Mouse (Mus musculus): ENCODE measurements around the gene Slc17a7. TPM values are rescaled to one million over a fixed set of nuclear protein-coding genes. Genes with fewer than 3 reads are reported as not detected.
A peak's percentile ranks its signal among the peaks of the same experiment; 100 is the strongest.

Gene Slc17a7
- polyA plus RNA-seq, 1 experiment from 2014 or later, result 0.73 TPM

DNA sequence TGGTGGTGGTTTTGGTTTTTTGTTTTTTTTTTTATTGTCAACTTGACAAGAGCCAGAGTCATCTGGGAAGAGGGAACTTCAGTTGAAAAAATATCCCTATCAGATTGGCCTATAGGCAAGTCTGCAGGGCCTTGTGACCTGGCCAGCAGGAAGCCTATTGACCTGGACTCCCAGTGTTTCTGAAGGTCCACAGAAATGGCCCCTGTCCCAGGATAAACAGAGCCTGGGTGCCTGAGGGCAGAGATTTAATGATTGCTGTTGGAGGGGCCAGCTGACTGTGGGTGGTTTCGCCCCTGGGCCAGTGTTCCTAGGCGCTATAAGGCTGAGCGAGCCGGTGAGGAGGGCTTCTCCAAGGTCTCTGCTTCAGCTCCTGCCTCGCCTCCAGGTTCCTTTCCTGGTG lies 50.0 kb downstream of the Slc17a7 start:
- ATAC-seq (ENCODE audit: insufficient number of reproducible peaks, insufficient read depth, low FRiP score, low TSS enrichment), result no peak
- Histone ChIP-seq H3K27me3 (peaks cover 25% of the 10 kb centered on the region), H3K4me3 (no peak overlapping the region), H3K4me2 (replicated peaks) (no peak overlapping the region), H3K4me1 (peaks cover 24% of the 10 kb centered on the region), H3K9me3 (no peaks in the 10 kb centered on the region), H3K27ac (no peak overlapping the region), H3K36me3 (peaks cover 16% of the 10 kb centered on the region), H3K9ac (no peak overlapping the region)
- 51% methylated on average over 5 of the region's 5 CpGs for WGBS

DNA sequence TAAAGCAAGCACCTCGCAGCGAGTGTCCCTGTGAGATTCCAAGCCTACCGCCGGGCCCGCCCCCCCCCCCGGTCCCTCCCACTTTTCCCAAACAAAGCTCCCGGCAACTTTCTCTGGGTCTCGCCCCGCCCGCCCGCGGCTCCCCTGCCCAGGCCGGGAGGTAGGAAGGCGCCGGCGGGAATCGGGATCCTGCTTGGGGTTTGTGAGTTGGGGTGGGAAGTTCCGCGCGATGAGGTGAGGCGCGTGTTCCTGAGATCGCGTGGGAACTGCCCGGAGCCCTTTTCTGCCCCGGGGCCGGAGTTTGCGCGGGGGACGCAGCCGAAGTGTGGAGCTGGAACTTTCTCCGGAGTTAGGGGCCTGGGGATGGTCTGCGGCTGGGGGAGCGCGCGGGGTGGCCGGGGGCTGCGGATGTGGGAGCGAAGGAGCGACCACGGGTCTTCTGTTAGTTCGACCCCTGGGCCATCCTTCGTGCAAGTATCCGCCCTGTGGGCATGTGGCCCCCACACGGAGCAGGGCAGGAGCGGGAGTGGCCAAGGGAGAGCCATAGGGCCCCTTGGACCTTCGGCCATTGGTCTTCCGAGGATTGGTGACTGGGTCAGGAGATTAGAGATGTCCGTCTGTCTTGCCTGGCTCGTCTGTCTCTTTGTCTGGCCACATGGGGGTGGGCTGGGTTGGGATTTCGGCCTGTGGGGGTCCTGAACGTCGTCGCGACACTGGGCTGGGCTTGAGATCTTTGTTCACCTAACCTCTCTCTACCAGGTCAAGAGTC lies 52.1 kb downstream of the Slc17a7 start, which contains the start of gene Tead2:
Gene Tead2, plus strand, starts transcription at position 81 of the 769 bp plus-strand sequence.
- H3K36me3 ChIP-seq, result peaks cover 38% of the 10 kb centered on the region
- peak within 1 kb of the TSS; percentile 98 for H3K27ac ChIP-seq
- H3K4me3 ChIP-seq, result peak within 1 kb of the TSS; percentile 86
- under 1% methylated on average over 54 of the region's 55 CpGs for WGBS
- peaks cover 29% of the 10 kb centered on the region for H3K4me1 ChIP-seq
- H3K9me3 ChIP-seq, result no peaks in the 10 kb centered on the region
- peak within 1 kb of the TSS; percentile 93 for H3K4me2 ChIP-seq (replicated peaks)
- H3K9ac ChIP-seq, result peak within 1 kb of the TSS; percentile 99
- peak; percentile 25; the same call in 1 of the 2 replicates for ATAC-seq (ENCODE audit: insufficient number of reproducible peaks, insufficient read depth, low FRiP score, low TSS enrichment)
- peaks cover 15% of the 10 kb centered on the region for H3K27me3 ChIP-seq

DNA sequence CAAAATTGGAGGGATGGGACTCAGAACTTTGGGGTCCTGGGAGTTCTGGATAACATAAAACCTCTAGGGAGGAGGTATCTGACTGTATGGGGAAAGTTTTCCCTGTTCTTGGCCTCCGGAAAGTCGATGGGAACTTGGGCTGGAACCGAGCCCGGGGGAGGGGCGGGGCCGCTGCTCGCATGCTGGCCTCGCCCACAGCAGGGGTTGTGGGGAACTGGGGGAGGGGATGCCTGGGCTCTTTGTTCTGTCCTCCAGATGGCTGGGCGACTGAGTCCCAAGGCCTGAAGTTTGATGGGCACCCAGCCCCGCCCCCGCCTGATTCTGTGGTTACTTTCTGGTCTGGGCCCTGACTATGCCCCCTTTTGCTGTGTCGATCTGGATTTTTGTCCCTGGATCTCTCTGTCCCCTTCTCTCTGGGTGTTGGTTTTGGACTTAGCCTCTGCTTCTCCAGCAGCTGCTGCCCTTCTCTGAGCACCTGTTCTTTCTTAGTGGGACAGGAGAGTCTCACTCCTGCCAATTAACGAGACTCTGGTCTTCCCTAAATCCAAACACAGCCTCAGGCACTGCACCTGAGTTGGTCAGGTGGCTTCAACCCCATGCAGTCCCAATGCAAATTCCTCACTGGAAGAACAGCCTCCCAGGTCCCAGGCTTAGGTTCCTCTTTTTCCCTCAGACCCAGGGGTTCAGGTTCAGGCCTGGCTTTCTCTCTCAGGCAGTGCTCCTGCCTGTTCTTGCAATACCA lies 52.9 kb downstream of the Slc17a7 start:
- ATAC-seq (ENCODE audit: insufficient number of reproducible peaks, insufficient read depth, low FRiP score, low TSS enrichment), result peak; percentile 77
- H3K36me3 ChIP-seq, result peaks cover 45% of the 10 kb centered on the region
- peak overlapping the region; percentile 93 for H3K4me2 ChIP-seq (replicated peaks)
- peak overlapping the region; percentile 98 for H3K27ac ChIP-seq
- H3K27me3 ChIP-seq, result peaks cover 8% of the 10 kb centered on the region
- WGBS, result 3% methylated on average over 13 of the region's 13 CpGs
- peak overlapping the region; percentile 86 for H3K4me3 ChIP-seq
- H3K4me1 ChIP-seq, result peaks cover 29% of the 10 kb centered on the region
- no peaks in the 10 kb centered on the region for H3K9me3 ChIP-seq
- H3K9ac ChIP-seq, result peak overlapping the region; percentile 99

DNA sequence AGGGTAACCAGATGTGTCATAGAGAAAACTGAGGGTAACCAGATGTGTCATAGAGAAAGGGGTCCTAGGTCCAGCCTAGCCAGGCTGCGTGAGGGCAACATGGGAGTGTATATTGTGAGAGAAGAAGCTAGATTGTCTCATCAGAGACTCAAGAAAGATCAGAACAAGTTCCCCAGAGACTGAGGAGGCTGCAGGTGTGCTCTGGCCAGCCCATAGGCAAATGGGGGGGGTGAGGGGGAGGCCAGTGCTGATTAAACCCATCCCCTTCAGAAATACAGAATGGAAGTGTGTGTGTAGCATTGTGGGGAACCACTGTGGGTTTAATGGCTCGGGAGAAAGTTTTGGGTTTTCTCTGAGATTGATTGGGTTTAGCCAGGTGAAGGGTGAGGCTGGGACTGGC lies 57.9 kb downstream of the Slc17a7 start:
- Histone ChIP-seq H3K9me3 (no peaks in the 10 kb centered on the region), H3K36me3 (peaks cover 94% of the 10 kb centered on the region), H3K4me3 (no peak overlapping the region), H3K27me3 (no peaks in the 10 kb centered on the region), H3K4me2 (replicated peaks) (no peak overlapping the region), H3K9ac (no peak overlapping the region), H3K4me1 (peaks cover 23% of the 10 kb centered on the region), H3K27ac (no peak overlapping the region)
- WGBS, result 90% methylated on average over 2 of the region's 2 CpGs
- ATAC-seq (ENCODE audit: insufficient number of reproducible peaks, insufficient read depth, low FRiP score, low TSS enrichment), result no peak

DNA sequence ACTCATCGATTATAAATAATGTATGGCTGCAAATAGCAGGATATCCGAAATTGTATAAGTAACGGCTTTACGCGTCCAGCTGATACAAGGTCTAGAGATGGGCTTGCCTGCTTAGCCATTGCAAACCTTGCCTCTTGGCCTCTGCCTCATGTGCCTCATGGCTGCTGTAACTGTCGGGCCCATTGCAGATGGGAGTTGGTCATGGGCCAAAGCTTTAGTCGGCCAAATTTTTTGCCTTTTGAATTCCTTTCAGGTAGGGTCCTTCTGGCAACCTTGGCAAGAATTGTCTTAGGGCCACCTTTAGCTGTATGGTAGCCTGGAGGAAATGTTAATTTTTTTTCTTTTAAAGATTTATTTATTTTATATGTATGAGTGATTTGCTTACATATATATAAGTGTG lies 61.1 kb downstream of the Slc17a7 start:
- 95% methylated on average over 7 of the region's 7 CpGs for WGBS
- no peak overlapping the region for H3K27ac ChIP-seq
- ATAC-seq (ENCODE audit: insufficient number of reproducible peaks, insufficient read depth, low FRiP score, low TSS enrichment), result no peak
- H3K36me3 ChIP-seq, result peaks cover 96% of the 10 kb centered on the region
- no peak overlapping the region for H3K4me2 ChIP-seq (replicated peaks)
- H3K27me3 ChIP-seq, result no peaks in the 10 kb centered on the region
- no peaks in the 10 kb centered on the region for H3K9me3 ChIP-seq
- no peaks in the 10 kb centered on the region for H3K4me1 ChIP-seq
- no peak overlapping the region for H3K4me3 ChIP-seq
- no peak overlapping the region for H3K9ac ChIP-seq

MicroRNA genes within 50 kb of the gene (microRNA counts, 519-probe panel; counts per million panel counts)
- 460 counts per million, percentile 65 among the panel's probes with 10 or more counts for microRNA mmu-miR-150

Small RNAs within 50 kb of the gene (microRNA-seq; reads per million reads assigned to microRNA genes)
- gene Mir150 (10.9 reads per million, percentile 27 among the genes with 10 or more reads in this experiment), gene Mir5121 (15.2 reads per million, percentile 31 among the genes with 10 or more reads in this experiment), gene Mir7055 (not detected)

Other genes with a start within 250 kb of the Slc17a7 start
- 76.3 and 84.7 TPM in 2 replicates for gene Ap2a1, start 234.5 kb upstream of the Slc17a7 start, polyA plus RNA-seq (2016; fragmentation: Nextera tagmentation; extraction: Ambion mirVana)
- gene Tsks, start 220.7 kb upstream of the Slc17a7 start, polyA plus RNA-seq (2016; fragmentation: Nextera tagmentation; extraction: Ambion mirVana), result 0.11 and 0.19 TPM in 2 replicates
- 32.9 and 35.6 TPM in 2 replicates for gene Cpt1c, start 189.1 kb upstream of the Slc17a7 start, polyA plus RNA-seq (2016; fragmentation: Nextera tagmentation; extraction: Ambion mirVana)
- 660 and 677 TPM in 2 replicates for gene Prmt1, start 177.4 kb upstream of the Slc17a7 start, polyA plus RNA-seq (2016; fragmentation: Nextera tagmentation; extraction: Ambion mirVana)
- 93.3 and 95.7 TPM in 2 replicates for gene Irf3, start 166.3 kb upstream of the Slc17a7 start, polyA plus RNA-seq (2016; fragmentation: Nextera tagmentation; extraction: Ambion mirVana)
- 79.9 and 83.5 TPM in 2 replicates for gene Bcl2l12, start 165.2 kb upstream of the Slc17a7 start, polyA plus RNA-seq (2016; fragmentation: Nextera tagmentation; extraction: Ambion mirVana)
- gene Scaf1, start 147.6 kb upstream of the Slc17a7 start, polyA plus RNA-seq (2016; fragmentation: Nextera tagmentation; extraction: Ambion mirVana), result 43.8 and 47.7 TPM in 2 replicates
- gene Rras, start 146.0 kb upstream of the Slc17a7 start, polyA plus RNA-seq (2016; fragmentation: Nextera tagmentation; extraction: Ambion mirVana), result 23.6 and 26.1 TPM in 2 replicates
- gene Prr12, start 111.1 kb upstream of the Slc17a7 start, polyA plus RNA-seq (2016; fragmentation: Nextera tagmentation; extraction: Ambion mirVana), result 13.7 and 16.8 TPM in 2 replicates
- gene Nosip, start 101.5 kb upstream of the Slc17a7 start, polyA plus RNA-seq (2016; fragmentation: Nextera tagmentation; extraction: Ambion mirVana), result 63.0 and 64.4 TPM in 2 replicates
- gene Prrg2, start 101.3 kb upstream of the Slc17a7 start, polyA plus RNA-seq (2016; fragmentation: Nextera tagmentation; extraction: Ambion mirVana), result 23.9 and 25.0 TPM in 2 replicates
- gene Rcn3, start 71.7 kb upstream of the Slc17a7 start, polyA plus RNA-seq (2016; fragmentation: Nextera tagmentation; extraction: Ambion mirVana), result 302 and 306 TPM in 2 replicates
- 25.8 and 26.0 TPM in 2 replicates for gene Fcgrt, start 60.1 kb upstream of the Slc17a7 start, polyA plus RNA-seq (2016; fragmentation: Nextera tagmentation; extraction: Ambion mirVana)
- gene Rps11, start 39.5 kb upstream of the Slc17a7 start, polyA plus RNA-seq (2016; fragmentation: Nextera tagmentation; extraction: Ambion mirVana), result 1,448 and 1,491 TPM in 2 replicates
- gene Rpl13a, start 35.2 kb upstream of the Slc17a7 start, polyA plus RNA-seq (2016; fragmentation: Nextera tagmentation; extraction: Ambion mirVana), result 1,339 and 1,342 TPM in 2 replicates
- gene Gm45713, start 27.7 kb upstream of the Slc17a7 start, polyA plus RNA-seq (2016; fragmentation: Nextera tagmentation; extraction: Ambion mirVana), result 0.22 and 0.27 TPM in 2 replicates
- 0.67 and 1.1 TPM in 2 replicates for gene Flt3l, start 27.5 kb upstream of the Slc17a7 start, polyA plus RNA-seq (2016; fragmentation: Nextera tagmentation; extraction: Ambion mirVana)
- gene Pih1d1, start 9.6 kb upstream of the Slc17a7 start, polyA plus RNA-seq (2016; fragmentation: Nextera tagmentation; extraction: Ambion mirVana), result 90.4 and 93.0 TPM in 2 replicates
- gene Aldh16a1, start 9.4 kb upstream of the Slc17a7 start, polyA plus RNA-seq (2016; fragmentation: Nextera tagmentation; extraction: Ambion mirVana), result 43.8 and 45.2 TPM in 2 replicates
- gene Gfy, start 15.6 kb downstream of the Slc17a7 start, polyA plus RNA-seq (2016; fragmentation: Nextera tagmentation; extraction: Ambion mirVana), result 0.39 and 0.56 TPM in 2 replicates
- gene Pth2, start 17.0 kb downstream of the Slc17a7 start, polyA plus RNA-seq (2016; fragmentation: Nextera tagmentation; extraction: Ambion mirVana), result not detected in 2 replicates
- gene Ccdc155, start 40.9 kb downstream of the Slc17a7 start, polyA plus RNA-seq (2016; fragmentation: Nextera tagmentation; extraction: Ambion mirVana), result 0.94 and 1.7 TPM in 2 replicates
- gene Dkkl1, start 48.2 kb downstream of the Slc17a7 start, polyA plus RNA-seq (2016; fragmentation: Nextera tagmentation; extraction: Ambion mirVana), result 1.4 and 2.3 TPM in 2 replicates
- gene Tead2, start 51.8 kb downstream of the Slc17a7 start, polyA plus RNA-seq (2016; fragmentation: Nextera tagmentation; extraction: Ambion mirVana), result 277 and 295 TPM in 2 replicates
- 2.3 TPM in 2 replicates for gene Cd37, start 75.2 kb downstream of the Slc17a7 start, polyA plus RNA-seq (2016; fragmentation: Nextera tagmentation; extraction: Ambion mirVana)
- 0.22 TPM in 1 of 2 replicates, not detected in the other for gene Slc6a16, start 77.1 kb downstream of the Slc17a7 start, polyA plus RNA-seq (2016; fragmentation: Nextera tagmentation; extraction: Ambion mirVana)
- not detected in 2 replicates for gene Slc6a21, start 113.6 kb downstream of the Slc17a7 start, polyA plus RNA-seq (2016; fragmentation: Nextera tagmentation; extraction: Ambion mirVana)
- 16.1 and 18.5 TPM in 2 replicates for gene Trpm4, start 169.8 kb downstream of the Slc17a7 start, polyA plus RNA-seq (2016; fragmentation: Nextera tagmentation; extraction: Ambion mirVana)
- 0.81 and 1.5 TPM in 2 replicates for gene Hrc, start 171.3 kb downstream of the Slc17a7 start, polyA plus RNA-seq (2016; fragmentation: Nextera tagmentation; extraction: Ambion mirVana)
- 8.8 and 9.2 TPM in 2 replicates for gene Ppfia3, start 203.1 kb downstream of the Slc17a7 start, polyA plus RNA-seq (2016; fragmentation: Nextera tagmentation; extraction: Ambion mirVana)
- gene Lin7b, start 206.6 kb downstream of the Slc17a7 start, polyA plus RNA-seq (2016; fragmentation: Nextera tagmentation; extraction: Ambion mirVana), result 1.2 and 1.9 TPM in 2 replicates
- gene Snrnp70, start 231.8 kb downstream of the Slc17a7 start, polyA plus RNA-seq (2016; fragmentation: Nextera tagmentation; extraction: Ambion mirVana), result 323 and 338 TPM in 2 replicates
- 0.10 TPM in 1 of 2 replicates, not detected in the other for gene Kcna7, start 241.7 kb downstream of the Slc17a7 start, polyA plus RNA-seq (2016; fragmentation: Nextera tagmentation; extraction: Ambion mirVana)
- gene Ntf5, start 249.7 kb downstream of the Slc17a7 start, polyA plus RNA-seq (2016; fragmentation: Nextera tagmentation; extraction: Ambion mirVana), result 5.2 and 5.6 TPM in 2 replicates

Data from embryonic facial prominence, embryonic 12.5 days (tissue).